Mouse (Mus musculus) mature B cell (primary cell): ENCODE measurements around the gene Lrrc73.

Experiments used
- in situ Hi-C: fragments of 300-500 bp; cut with MboI; formaldehyde crosslinking; loops from 2 replicates; pipeline ENCODE4 v1.14.3; 2019

Gene Lrrc73

GRCm38 (mm10) chr17:46262201-46262694 lies 8.9 kb downstream of the Lrrc73 start:
- in situ Hi-C loops: no loop called here

DNA sequence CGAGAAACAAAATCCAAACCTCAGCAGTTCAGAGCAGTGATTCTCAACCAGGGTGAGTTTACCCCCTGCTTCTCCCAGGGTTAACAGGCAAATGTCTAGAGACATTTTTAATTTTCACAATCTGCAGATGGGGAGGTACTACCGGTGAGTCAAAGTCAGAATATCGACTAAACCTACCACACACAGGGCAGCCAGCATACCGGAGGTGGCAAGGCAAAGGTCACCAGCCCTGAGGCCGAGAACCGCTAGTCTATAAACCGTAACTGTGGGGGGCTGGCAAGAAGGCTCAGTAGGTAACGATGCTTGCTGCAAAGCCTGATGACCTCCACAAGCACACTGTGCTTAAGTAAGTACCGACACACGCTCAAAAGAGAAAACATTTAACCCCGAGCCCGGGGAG lies 12.2 kb downstream of the Lrrc73 start:
- in situ Hi-C loops: loop anchor here (5.0 kb wide), 1 partner anchor 142 kb away; no protein-coding TSS in a partner anchor

- in situ Hi-C loops: loop anchor here (5.0 kb wide), 1 partner anchor 141 kb away; no protein-coding TSS in a partner anchor
Observed at GRCm38 (mm10) chr17:46265918-46266618, 12.7 kb downstream of the Lrrc73 start.

- in situ Hi-C loops: loop anchor here (5.0 kb wide), 1 partner anchor 140 kb away; no protein-coding TSS in a partner anchor
Observed at GRCm38 (mm10) chr17:46266986-46267385, 13.7 kb downstream of the Lrrc73 start.

DNA sequence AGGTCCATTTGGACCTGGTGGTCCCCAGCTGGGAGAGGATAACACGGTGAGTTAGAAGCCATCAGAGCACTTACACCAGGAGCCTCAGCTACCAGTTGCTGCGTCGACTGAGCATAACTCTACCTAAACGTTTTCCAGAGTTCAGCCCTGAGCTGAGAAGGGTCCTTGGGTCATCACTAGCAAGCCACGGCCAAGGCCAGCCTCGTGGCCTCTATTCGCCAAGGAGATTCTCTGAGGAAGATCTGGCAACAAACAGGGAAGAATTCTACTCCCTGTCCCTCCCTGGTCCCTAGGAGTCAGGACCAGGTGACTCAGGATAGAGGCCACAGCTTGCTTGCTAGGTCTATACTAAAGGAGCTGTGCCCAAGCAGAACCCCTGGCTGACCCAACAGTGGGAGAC lies 14.2 kb downstream of the Lrrc73 start:
- in situ Hi-C loops: loop anchor here (5.0 kb wide), 1 partner anchor 140 kb away; no protein-coding TSS in a partner anchor

- in situ Hi-C loops: loop anchor here (5.0 kb wide), 1 partner anchor 139 kb away; no protein-coding TSS in a partner anchor
Observed at GRCm38 (mm10) chr17:46268026-46268720, 14.8 kb downstream of the Lrrc73 start.

DNA sequence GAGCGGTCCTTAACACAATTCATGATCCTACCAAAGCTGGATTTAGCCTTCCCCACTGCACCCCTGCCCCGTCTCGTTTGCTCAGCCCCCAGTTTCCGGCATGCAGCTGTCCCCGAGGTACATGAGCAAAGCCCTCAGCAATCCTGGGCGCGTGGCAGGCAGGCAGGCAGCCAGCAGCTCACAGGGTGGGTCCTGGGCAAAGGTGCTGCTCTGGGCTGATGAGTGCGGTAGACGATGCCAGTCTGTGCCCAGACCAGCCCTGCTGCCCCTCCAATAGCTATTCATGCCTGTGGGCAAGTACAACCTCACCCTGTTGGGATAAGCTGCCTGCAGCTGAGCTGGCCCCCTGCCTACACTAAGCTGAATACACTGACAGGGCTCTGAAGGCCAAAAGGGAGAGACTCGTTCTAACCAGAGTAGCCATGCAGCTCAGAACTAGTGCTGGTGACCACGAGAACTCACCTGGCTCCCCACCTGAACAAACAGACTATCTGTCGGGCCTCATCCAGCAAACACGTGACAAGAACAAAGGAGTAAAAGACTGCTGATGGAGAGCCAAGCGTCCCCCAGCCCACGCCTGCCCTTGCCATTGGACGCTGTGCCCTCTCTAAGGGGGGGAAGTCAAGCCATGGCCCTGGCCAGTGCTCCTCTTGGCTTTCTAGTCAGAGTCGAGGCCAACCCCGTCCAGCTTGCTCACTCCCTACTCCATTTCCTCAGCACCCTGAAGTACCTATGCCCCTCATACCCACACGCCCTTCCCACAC lies 16.6 kb downstream of the Lrrc73 start:
- in situ Hi-C loops: loop anchor here (5.0 kb wide), 1 partner anchor 137 kb away; no protein-coding TSS in a partner anchor

- in situ Hi-C loops: no loop called here
Observed at GRCm38 (mm10) chr17:46272058-46272457, 18.7 kb downstream of the Lrrc73 start.

GRCm38 (mm10) chr17:46272675-46273074 lies 19.3 kb downstream of the Lrrc73 start:
- in situ Hi-C loops: no loop called here

- in situ Hi-C loops: no loop called here
Observed at GRCm38 (mm10) chr17:46273803-46274236, 20.5 kb downstream of the Lrrc73 start.

- in situ Hi-C loops: no loop called here
Observed at GRCm38 (mm10) chr17:46274465-46274864, 21.1 kb downstream of the Lrrc73 start.

- in situ Hi-C loops: no loop called here
Observed at GRCm38 (mm10) chr17:46275034-46275433, 21.7 kb downstream of the Lrrc73 start.

DNA sequence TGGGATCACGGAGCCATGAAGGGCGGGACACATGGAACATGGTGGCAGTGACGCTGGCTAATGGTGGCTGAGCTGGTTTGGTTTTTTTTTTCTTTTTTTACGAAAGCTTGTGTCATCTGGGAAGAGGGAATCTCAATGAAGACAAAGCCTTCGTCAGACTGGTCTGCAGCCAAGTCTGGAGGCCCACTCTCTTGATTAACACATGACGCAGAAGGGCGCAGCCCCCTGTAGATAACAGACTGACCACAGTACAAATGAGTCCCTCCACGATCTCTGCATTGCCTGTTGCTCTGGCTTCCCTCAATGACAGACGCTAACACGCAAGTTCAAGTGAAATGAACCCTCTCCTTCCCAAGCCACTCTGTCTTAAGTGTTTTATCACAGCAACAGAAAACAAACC lies 22.2 kb downstream of the Lrrc73 start:
- in situ Hi-C loops: no loop called here

GRCm38 (mm10) chr17:46277586-46277985 lies 24.3 kb downstream of the Lrrc73 start:
- in situ Hi-C loops: no loop called here

DNA sequence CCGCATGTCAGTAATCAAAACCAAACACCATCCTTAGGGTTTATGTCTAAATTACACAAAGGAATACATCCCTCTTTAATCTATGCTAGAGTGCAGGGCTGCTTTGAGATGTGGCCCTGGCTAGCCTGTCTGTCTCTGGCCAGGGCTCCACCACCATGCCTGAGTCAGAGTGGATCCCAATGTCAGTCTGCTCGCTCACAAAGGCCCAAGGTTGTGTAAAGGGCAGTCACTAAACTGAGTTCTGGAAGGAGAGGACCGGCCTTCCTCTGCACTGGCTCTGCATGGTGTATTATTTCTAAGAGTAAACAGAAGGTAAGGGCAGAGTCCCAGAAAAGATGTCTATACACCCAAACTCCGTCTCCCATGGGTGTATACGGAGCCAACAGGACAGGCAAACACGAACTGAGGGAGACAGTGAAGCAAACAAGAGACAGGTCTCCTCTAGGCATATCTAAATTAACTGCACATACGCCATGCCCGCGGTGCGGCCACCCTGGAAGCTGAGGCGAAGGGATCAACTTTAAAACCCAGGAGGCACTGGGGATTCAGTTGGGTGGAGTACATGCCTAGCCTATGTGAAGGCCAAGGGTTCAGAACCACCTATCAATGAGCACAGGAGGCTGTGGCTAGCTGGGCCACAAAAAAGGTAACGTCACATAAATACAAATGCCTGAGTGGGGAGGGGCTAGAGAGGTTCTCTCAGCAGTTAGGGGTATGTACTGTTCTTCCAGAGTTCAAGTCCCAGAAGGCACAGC lies 24.9 kb downstream of the Lrrc73 start:
- in situ Hi-C loops: no loop called here

DNA sequence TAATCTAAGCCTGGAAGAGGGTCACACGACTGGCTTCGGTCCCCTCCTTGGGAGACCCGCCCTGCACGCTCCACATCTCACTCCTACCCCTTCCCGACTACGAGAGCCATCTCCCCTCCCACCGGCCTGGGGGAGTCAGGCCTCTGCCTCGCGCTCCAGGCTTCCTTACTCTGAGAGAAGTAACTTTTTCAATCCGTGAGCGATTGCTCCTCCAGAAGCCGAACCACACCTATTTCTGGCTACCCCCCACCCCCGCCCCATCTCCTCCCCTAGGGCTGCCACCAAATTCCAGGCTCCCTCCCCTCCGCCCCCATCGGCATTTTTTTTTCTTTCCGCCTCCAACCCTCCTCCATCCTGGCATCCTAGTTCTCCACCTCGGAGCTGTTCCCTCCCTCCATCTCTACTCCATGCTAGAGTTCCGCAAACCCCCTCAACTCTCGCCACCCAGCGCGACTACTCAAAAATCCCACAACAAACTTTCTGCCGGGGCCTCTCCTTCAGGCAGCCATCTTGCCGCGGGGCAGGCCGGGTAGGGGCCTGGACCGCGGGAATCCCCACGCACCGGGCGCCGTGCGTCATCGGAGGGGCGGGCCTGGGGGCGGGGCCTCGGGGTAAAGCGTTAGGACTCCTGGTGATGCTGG lies 29.3 kb downstream of the Lrrc73 start, which contains the start of gene Tjap1:
Tjap1 (minus strand) TSS at position 544 of the 641 bp plus-strand sequence.
- in situ Hi-C loops: no loop called here

DNA sequence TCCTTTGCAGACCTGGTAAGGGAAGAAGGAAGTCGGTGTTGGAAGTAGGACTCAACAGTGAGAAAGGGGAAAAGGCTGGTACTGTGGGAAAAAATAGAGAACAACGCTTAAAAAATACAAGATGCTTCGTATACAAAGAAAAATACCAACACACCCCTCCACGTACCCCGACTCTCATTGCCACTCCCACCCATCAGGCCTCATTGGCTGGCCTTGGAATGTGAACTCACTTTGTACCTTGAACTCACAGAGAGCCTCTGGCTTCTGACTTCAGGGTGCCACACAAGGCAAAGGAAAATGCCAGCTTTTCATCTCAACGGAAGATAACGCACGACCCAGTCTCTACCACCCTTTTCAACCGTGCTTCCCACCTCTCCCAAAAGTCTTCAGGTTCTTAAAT lies 29.8 kb downstream of the Lrrc73 start:
- in situ Hi-C loops: no loop called here

DNA sequence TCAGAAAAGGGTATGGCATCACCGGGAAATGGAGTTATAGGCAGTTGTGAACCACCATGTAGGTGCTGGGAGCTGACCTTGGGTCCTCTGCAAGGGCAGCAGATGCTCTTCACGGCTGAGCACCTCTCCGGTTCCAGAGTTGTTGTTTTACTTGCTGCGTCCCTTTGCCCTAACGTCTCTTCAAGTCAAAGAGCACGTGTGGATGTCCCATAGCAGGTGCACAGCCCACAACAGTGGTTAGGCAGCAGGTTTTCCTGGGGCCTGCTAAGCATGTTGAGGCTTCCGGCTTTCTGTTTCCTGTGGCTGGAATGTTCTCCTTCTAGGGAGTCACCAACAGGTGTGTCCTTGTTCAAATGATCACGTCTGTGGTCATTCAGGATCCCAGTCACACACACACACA lies 30.6 kb downstream of the Lrrc73 start:
- in situ Hi-C loops: no loop called here

- in situ Hi-C loops: no loop called here
Observed at GRCm38 (mm10) chr17:46284653-46285052, 31.3 kb downstream of the Lrrc73 start.

DNA sequence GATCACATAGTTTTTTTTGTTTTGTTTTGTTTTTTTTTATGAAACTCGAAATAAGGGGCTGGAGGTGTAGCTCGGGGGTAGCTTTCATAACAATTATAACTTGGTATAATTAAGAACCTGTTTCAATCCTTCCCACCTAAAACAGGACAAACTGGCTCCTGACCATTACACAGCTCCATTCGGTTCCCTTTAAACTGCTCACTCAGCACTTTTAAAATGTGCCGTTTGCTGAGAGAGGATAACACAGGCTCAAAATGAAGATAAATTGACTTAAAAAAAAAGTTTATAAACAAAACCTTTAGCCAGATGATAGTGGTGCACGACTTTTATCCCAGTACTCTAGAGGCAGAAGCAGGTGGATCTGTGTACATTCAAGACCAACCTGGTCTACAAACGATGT lies 32.1 kb downstream of the Lrrc73 start:
- in situ Hi-C loops: no loop called here

- in situ Hi-C loops: no loop called here
Observed at GRCm38 (mm10) chr17:46287678-46288095, 34.4 kb downstream of the Lrrc73 start.
